Mouse (Mus musculus): ENCODE results near the gene Manbal. TPM values are rescaled to one million over a fixed set of nuclear protein-coding genes. Genes with fewer than 3 reads are reported as not detected.
A peak's percentile ranks its signal among the peaks of the same experiment; 100 is the strongest.

Gene Manbal
- polyA plus RNA-seq, 1 experiment from 2014 or later: 58.1 TPM

- peak overlapping the region; percentile 55; the same call in 1 of the 2 replicates for H3K27ac ChIP-seq
- ATAC-seq (ENCODE audit: low FRiP score): no peak
- no peaks in the 10 kb centered on the region for H3K27me3 ChIP-seq (ENCODE audit: control insufficient read depth, insufficient read depth, low read length)
- no peak overlapping the region for H3K4me2 ChIP-seq (replicated peaks)
- no peak overlapping the region for H3K9ac ChIP-seq
- H3K4me1 ChIP-seq (replicated peaks; ENCODE audit: control insufficient read depth, insufficient read depth, low read length): peaks cover 57% of the 10 kb centered on the region
- DNase-seq (ENCODE audit: low spot score): no peak
- H3K4me3 ChIP-seq (replicated peaks; ENCODE audit: low read length): no peak overlapping the region
- 66% methylated on average over 5 of the region's 5 CpGs for WGBS
- no peaks in the 10 kb centered on the region for H3K9me3 ChIP-seq (ENCODE audit: control insufficient read depth, low read length)
- H3K36me3 ChIP-seq (replicated peaks; ENCODE audit: control insufficient read depth, insufficient read depth): peaks cover 31% of the 10 kb centered on the region
Measured at GRCm38 (mm10) chr2:157431912-157432311, 64.5 kb downstream of the Manbal start.

DNA sequence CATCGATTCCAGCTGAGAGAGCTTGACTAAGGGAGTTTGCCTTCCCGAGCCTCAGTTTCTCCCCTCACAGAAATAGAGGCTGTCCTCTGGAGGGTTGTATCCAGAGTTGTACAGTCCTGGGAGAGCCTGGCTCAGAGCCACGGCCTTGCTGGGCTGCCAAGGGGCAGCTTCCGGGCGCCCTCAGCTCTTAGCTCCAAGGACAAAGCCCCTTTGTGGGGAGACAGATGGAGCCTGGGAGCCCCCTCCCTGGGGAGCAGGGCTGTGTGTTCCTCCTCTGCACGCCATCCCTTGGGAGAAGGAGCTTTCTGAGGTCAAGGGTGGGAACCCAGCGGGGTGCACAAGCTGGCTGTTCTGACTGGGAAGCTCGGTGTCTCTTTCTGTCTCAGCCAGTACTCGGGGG, 65.1 kb downstream of the Manbal start:
- Histone ChIP-seq H3K4me1 (replicated peaks; ENCODE audit: control insufficient read depth, insufficient read depth, low read length) (peaks cover 52% of the 10 kb centered on the region), H3K27me3 (ENCODE audit: control insufficient read depth, insufficient read depth, low read length) (no peaks in the 10 kb centered on the region), H3K4me3 (replicated peaks; ENCODE audit: low read length) (no peak overlapping the region), H3K36me3 (replicated peaks; ENCODE audit: control insufficient read depth, insufficient read depth) (peaks cover 36% of the 10 kb centered on the region), H3K9ac (no peak overlapping the region), H3K4me2 (replicated peaks) (no peak overlapping the region), H3K9me3 (ENCODE audit: control insufficient read depth, low read length) (no peaks in the 10 kb centered on the region), H3K27ac (peak overlapping the region; percentile 60; the same call in 1 of the 2 replicates)
- DNase-seq (ENCODE audit: low spot score) (peak; percentile 52), ATAC-seq (ENCODE audit: low FRiP score) (peak; percentile 72)
- 44% methylated on average over 9 of the region's 9 CpGs for WGBS

- H3K9ac ChIP-seq: peak overlapping the region; percentile 39
- H3K36me3 ChIP-seq (replicated peaks; ENCODE audit: control insufficient read depth, insufficient read depth): peaks cover 23% of the 10 kb centered on the region
- ATAC-seq (ENCODE audit: low FRiP score) (no peak), DNase-seq (ENCODE audit: low spot score) (no peak)
- H3K4me3 ChIP-seq (replicated peaks; ENCODE audit: low read length): no peak overlapping the region
- no peaks in the 10 kb centered on the region for H3K9me3 ChIP-seq (ENCODE audit: control insufficient read depth, low read length)
- peaks cover 47% of the 10 kb centered on the region for H3K4me1 ChIP-seq (replicated peaks; ENCODE audit: control insufficient read depth, insufficient read depth, low read length)
- 42% methylated on average over 9 of the region's 9 CpGs for WGBS
- H3K27ac ChIP-seq: peak overlapping the region; percentile 67
- no peak overlapping the region for H3K4me2 ChIP-seq (replicated peaks)
- no peaks in the 10 kb centered on the region for H3K27me3 ChIP-seq (ENCODE audit: control insufficient read depth, insufficient read depth, low read length)
Measured at GRCm38 (mm10) chr2:157434041-157434440, 66.6 kb downstream of the Manbal start.

GRCm38 (mm10) chr2:157434497-157434896, 67.1 kb downstream of the Manbal start:
- peak; percentile 39; the same call in 1 of the 2 replicates for ATAC-seq (ENCODE audit: low FRiP score)
- Histone ChIP-seq H3K36me3 (replicated peaks; ENCODE audit: control insufficient read depth, insufficient read depth) (peaks cover 20% of the 10 kb centered on the region), H3K9me3 (ENCODE audit: control insufficient read depth, low read length) (no peaks in the 10 kb centered on the region), H3K27ac (peak overlapping the region; percentile 67), H3K9ac (peak overlapping the region; percentile 39), H3K4me3 (replicated peaks; ENCODE audit: low read length) (no peak overlapping the region), H3K4me2 (replicated peaks) (no peak overlapping the region), H3K4me1 (replicated peaks; ENCODE audit: control insufficient read depth, insufficient read depth, low read length) (peaks cover 44% of the 10 kb centered on the region), H3K27me3 (ENCODE audit: control insufficient read depth, insufficient read depth, low read length) (no peaks in the 10 kb centered on the region)
- WGBS: 18% methylated on average over 6 of the region's 6 CpGs
- DNase-seq (ENCODE audit: low spot score): peak; percentile 53

DNA sequence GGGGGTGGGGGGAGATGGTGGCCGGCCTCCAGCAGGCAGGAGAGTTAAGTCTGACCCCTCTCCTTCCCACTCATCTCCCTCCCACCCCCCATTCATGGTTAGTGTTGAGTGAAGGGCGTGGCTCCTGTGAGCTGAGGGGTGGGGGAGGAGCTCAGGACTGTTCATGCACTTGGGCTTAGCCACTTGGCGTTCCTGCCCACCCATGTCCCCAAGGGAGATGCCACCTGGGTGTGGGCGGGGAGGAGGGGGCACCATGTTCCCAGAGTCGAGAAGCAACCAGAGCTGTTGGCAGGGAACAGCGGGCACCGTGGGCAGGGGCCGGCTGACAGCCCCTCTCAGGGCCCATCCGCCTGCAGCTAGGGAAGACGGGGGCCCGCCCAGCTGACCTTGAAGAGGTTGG, 69.1 kb downstream of the Manbal start:
- H3K9me3 ChIP-seq (ENCODE audit: control insufficient read depth, low read length): no peaks in the 10 kb centered on the region
- no peak overlapping the region for H3K4me2 ChIP-seq (replicated peaks)
- DNase-seq (ENCODE audit: low spot score) (no peak), ATAC-seq (ENCODE audit: low FRiP score) (no peak)
- WGBS: 86% methylated on average over 11 of the region's 11 CpGs
- H3K4me3 ChIP-seq (replicated peaks; ENCODE audit: low read length): no peak overlapping the region
- no peak overlapping the region for H3K27ac ChIP-seq
- peaks cover 30% of the 10 kb centered on the region for H3K36me3 ChIP-seq (replicated peaks; ENCODE audit: control insufficient read depth, insufficient read depth)
- H3K9ac ChIP-seq: no peak overlapping the region
- H3K4me1 ChIP-seq (replicated peaks; ENCODE audit: control insufficient read depth, insufficient read depth, low read length): peaks cover 28% of the 10 kb centered on the region
- H3K27me3 ChIP-seq (ENCODE audit: control insufficient read depth, insufficient read depth, low read length): no peaks in the 10 kb centered on the region

GRCm38 (mm10) chr2:157437123-157437522, 69.7 kb downstream of the Manbal start:
- H3K36me3 ChIP-seq (replicated peaks; ENCODE audit: control insufficient read depth, insufficient read depth): peaks cover 37% of the 10 kb centered on the region
- H3K4me1 ChIP-seq (replicated peaks; ENCODE audit: control insufficient read depth, insufficient read depth, low read length): peaks cover 22% of the 10 kb centered on the region
- no peak for DNase-seq (ENCODE audit: low spot score)

DNA sequence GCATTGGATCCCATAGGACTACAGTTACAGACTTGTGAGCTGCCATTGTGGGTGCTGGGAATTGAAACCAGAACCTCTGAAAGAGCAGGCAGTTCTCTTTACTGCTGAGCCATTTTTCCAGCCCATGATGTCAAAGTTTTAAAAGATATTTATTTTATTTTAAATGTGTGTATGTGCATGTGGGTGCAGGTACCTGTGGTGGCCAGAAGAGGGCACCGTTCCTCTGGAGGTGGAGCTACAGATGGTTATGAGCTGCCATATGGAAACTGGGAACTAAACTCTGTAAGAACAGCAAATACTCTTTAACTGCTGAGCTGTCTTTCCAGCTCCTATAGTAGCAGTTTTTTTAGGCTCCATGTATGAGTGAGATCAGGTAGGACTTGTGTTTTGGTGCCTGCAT, 74.0 kb downstream of the Manbal start:
- H3K27ac ChIP-seq: no peak overlapping the region
- H3K27me3 ChIP-seq (ENCODE audit: control insufficient read depth, insufficient read depth, low read length): no peaks in the 10 kb centered on the region
- WGBS: 86% methylated on average over 1 of the region's 1 CpGs
- ATAC-seq (ENCODE audit: low FRiP score) (no peak), DNase-seq (ENCODE audit: low spot score) (no peak)
- no peak overlapping the region for H3K4me3 ChIP-seq (replicated peaks; ENCODE audit: low read length)
- H3K4me2 ChIP-seq (replicated peaks): no peak overlapping the region
- peaks cover 58% of the 10 kb centered on the region for H3K36me3 ChIP-seq (replicated peaks; ENCODE audit: control insufficient read depth, insufficient read depth)
- H3K9ac ChIP-seq: no peak overlapping the region
- H3K4me1 ChIP-seq (replicated peaks; ENCODE audit: control insufficient read depth, insufficient read depth, low read length): no peaks in the 10 kb centered on the region; the same call in 1 of the 2 replicates
- H3K9me3 ChIP-seq (ENCODE audit: control insufficient read depth, low read length): no peaks in the 10 kb centered on the region

More at GRCm38 (mm10) chr2:157437123-157437522, 69.7 kb downstream of the Manbal start:
- no peak overlapping the region for H3K4me3 ChIP-seq (replicated peaks; ENCODE audit: low read length)
- 93% methylated on average over 3 of the region's 3 CpGs for WGBS
- ATAC-seq (ENCODE audit: low FRiP score): no peak
- H3K27me3 ChIP-seq (ENCODE audit: control insufficient read depth, insufficient read depth, low read length): no peaks in the 10 kb centered on the region
- no peak overlapping the region for H3K9ac ChIP-seq
- no peak overlapping the region for H3K4me2 ChIP-seq (replicated peaks)
- H3K9me3 ChIP-seq (ENCODE audit: control insufficient read depth, low read length): no peaks in the 10 kb centered on the region
- H3K27ac ChIP-seq: no peak overlapping the region

Other genes with a start within 250 kb of the Manbal start
- 12.2 and 12.4 TPM in 2 replicates for gene Samhd1, start 232.3 kb upstream of the Manbal start, polyA plus RNA-seq (2014; fragmentation: Nextera tagmentation; extraction: Ambion mirVana)
- gene Rbl1, start 163.1 kb upstream of the Manbal start, polyA plus RNA-seq (2014; fragmentation: Nextera tagmentation; extraction: Ambion mirVana): 5.7 and 6.2 TPM in 2 replicates
- gene Rpn2, start 88.6 kb upstream of the Manbal start, polyA plus RNA-seq (2014; fragmentation: Nextera tagmentation; extraction: Ambion mirVana): 210 and 221 TPM in 2 replicates
- gene Mroh8, start 88.0 kb upstream of the Manbal start, polyA plus RNA-seq (2014; fragmentation: Nextera tagmentation; extraction: Ambion mirVana): 0.09 and 0.41 TPM in 2 replicates
- 0.58 and 0.94 TPM in 2 replicates for gene Ghrh, start 20.1 kb upstream of the Manbal start, polyA plus RNA-seq (2014; fragmentation: Nextera tagmentation; extraction: Ambion mirVana)
- gene Src, start 50.9 kb downstream of the Manbal start, polyA plus RNA-seq (2014; fragmentation: Nextera tagmentation; extraction: Ambion mirVana): 24.8 and 30.1 TPM in 2 replicates
- gene Nnat, start 192.5 kb downstream of the Manbal start, polyA plus RNA-seq (2014; fragmentation: Nextera tagmentation; extraction: Ambion mirVana): 4,569 and 4,588 TPM in 2 replicates
- 285 and 323 TPM in 2 replicates for gene Blcap, start 203.7 kb downstream of the Manbal start, polyA plus RNA-seq (2014; fragmentation: Nextera tagmentation; extraction: Ambion mirVana)

Measured in hindbrain, embryonic 14.5 days (tissue).